Mouse (Mus musculus) subcutaneous adipose tissue, adult 2 months (tissue): ENCODE measurements around the gene Dedd. TPM values are rescaled to one million over a fixed set of nuclear protein-coding genes. Genes with fewer than 3 reads are reported as not detected.

ENCODE experiments used
- polyA plus RNA-seq: library from polyadenylated mRNA; depleted of rRNA; stranded (reverse); fragments of >200 nt; gene quantifications from 2 replicates; pipeline ENCODE4 v1.2.3, GENCODE M21; 2012; ENCODE audit warnings: low replicate concordance; rRNA removed

The Dedd gene
- polyA plus RNA-seq, result 42.6 and 67.2 TPM in 2 replicates

GRCm38 (mm10) chr1:171328839-171329432, at the start of gene Dedd:
Gene Dedd (plus strand): TSS chr1:171329145.

GRCm38 (mm10) chr1:171280916-171281527, 47.9 kb upstream of the Dedd start, which contains the start of gene Ppox:
Gene Ppox (minus strand): TSS chr1:171281186.

GRCm38 (mm10) chr1:171287136-171288081, 41.5 kb upstream of the Dedd start, which contains the start of gene Usp21:
Gene Usp21 (minus strand): TSS chr1:171287991.

GRCm38 (mm10) chr1:171294298-171295062, 34.5 kb upstream of the Dedd start, which contains the start of gene Ufc1:
Gene Ufc1 (minus strand): TSS chr1:171295024.

GRCm38 (mm10) chr1:171345225-171346094, 16.5 kb downstream of the Dedd start, which contains the start of the genes Nit1 and Pfdn2:
Gene Nit1 (minus strand): TSS chr1:171345646.
Gene Pfdn2 (plus strand): TSS chr1:171345670.

GRCm38 (mm10) chr1:171360656-171361055, 31.7 kb downstream of the Dedd start, which contains the start of gene Klhdc9:
Gene Klhdc9 (minus strand): TSS chr1:171360798.

GRCm38 (mm10) chr1:171369845-171370556, 41.1 kb downstream of the Dedd start, which contains the start of gene Nectin4:
Gene Nectin4 (plus strand): TSS chr1:171370099.

GRCm38 (mm10) chr1:171388376-171389102, 59.6 kb downstream of the Dedd start, which contains the start of gene Arhgap30:
Gene Arhgap30 (plus strand): TSS chr1:171388954.

Other genes starting within 250 kb of the Dedd start
- 6.9 and 8.9 TPM in 2 replicates for gene Cfap126, start 215.2 kb upstream of the Dedd start, polyA plus RNA-seq
- 312 and 379 TPM in 2 replicates for gene Sdhc, start 178.5 kb upstream of the Dedd start, polyA plus RNA-seq
- 5.5 and 11.1 TPM in 2 replicates for gene Mpz, start 178.4 kb upstream of the Dedd start, polyA plus RNA-seq
- gene Pcp4l1, start 132.9 kb upstream of the Dedd start, polyA plus RNA-seq, result 5.6 and 108 TPM in 2 replicates
- gene Nr1i3, start 115.2 kb upstream of the Dedd start, polyA plus RNA-seq, result 0.04 and 0.05 TPM in 2 replicates
- 44.5 and 52.7 TPM in 2 replicates for gene Tomm40l, start 106.6 kb upstream of the Dedd start, polyA plus RNA-seq
- gene Apoa2, start 104.1 kb upstream of the Dedd start, polyA plus RNA-seq, result 2.0 and 6.4 TPM in 2 replicates
- 88.4 and 215 TPM in 2 replicates for gene Fcer1g, start 94.8 kb upstream of the Dedd start, polyA plus RNA-seq
- gene Adamts4, start 78.7 kb upstream of the Dedd start, polyA plus RNA-seq, result 3.4 and 17.1 TPM in 2 replicates
- gene Ndufs2, start 77.8 kb upstream of the Dedd start, polyA plus RNA-seq, result 200 and 214 TPM in 2 replicates
- 35.7 and 84.0 TPM in 2 replicates for gene B4galt3, start 58.8 kb upstream of the Dedd start, polyA plus RNA-seq
- gene Ppox, start 48.0 kb upstream of the Dedd start, polyA plus RNA-seq, result 62.6 and 104 TPM in 2 replicates
- 37.7 and 84.4 TPM in 2 replicates for gene Usp21, start 41.2 kb upstream of the Dedd start, polyA plus RNA-seq
- 36.2 and 46.1 TPM in 2 replicates for gene Ufc1, start 34.1 kb upstream of the Dedd start, polyA plus RNA-seq
- 54.6 and 76.1 TPM in 2 replicates for gene Nit1, start 16.5 kb downstream of the Dedd start, polyA plus RNA-seq
- 18.1 and 21.6 TPM in 2 replicates for gene Pfdn2, start 16.5 kb downstream of the Dedd start, polyA plus RNA-seq
- gene Klhdc9, start 31.7 kb downstream of the Dedd start, polyA plus RNA-seq, result 0.69 and 1.6 TPM in 2 replicates
- 0.75 and 5.6 TPM in 2 replicates for gene Nectin4, start 41.0 kb downstream of the Dedd start, polyA plus RNA-seq
- 6.3 and 10.3 TPM in 2 replicates for gene Arhgap30, start 59.8 kb downstream of the Dedd start, polyA plus RNA-seq
- gene Usf1, start 82.2 kb downstream of the Dedd start, polyA plus RNA-seq, result 70.6 and 125 TPM in 2 replicates
- 1.4 and 2.1 TPM in 2 replicates for gene Tstd1, start 89.7 kb downstream of the Dedd start, polyA plus RNA-seq
- 67.4 and 79.5 TPM in 2 replicates for gene F11r, start 108.4 kb downstream of the Dedd start, polyA plus RNA-seq
- 2.8 and 6.5 TPM in 2 replicates for gene Alyref2, start 174.3 kb downstream of the Dedd start, polyA plus RNA-seq
- gene Itln1, start 206.1 kb downstream of the Dedd start, polyA plus RNA-seq, result 0.30 TPM in 1 of 2 replicates, not detected in the other
- 0.40 and 1.7 TPM in 2 replicates for gene Cd244a, start 230.0 kb downstream of the Dedd start, polyA plus RNA-seq